Mouse (Mus musculus): ENCODE data around the gene Ttll2. TPM values are rescaled to one million over a fixed set of nuclear protein-coding genes. Genes with fewer than 3 reads are reported as not detected.
"Not testable (repeated sequence)": the region's sequence is repeated elsewhere in the genome, so short reads cannot be mapped to it uniquely, and the experiment has no call there.

The Ttll2 gene
- polyA plus RNA-seq, 1 experiment: not detected

GRCm38 (mm10) chr17:7382711-7383110, 30.2 kb upstream of the Ttll2 start:
- not testable (repeated sequence) for H3K27ac ChIP-seq (ENCODE audit: control insufficient read depth, insufficient read depth, low read depth, low read length, poor library complexity); H3K4me1 ChIP-seq (ENCODE audit: control insufficient read depth, insufficient read depth, low read length); H3K4me3 ChIP-seq (replicated peaks; ENCODE audit: control insufficient read depth, low read depth, low read length)
- 77% methylated on average over 1 of the region's 3 CpGs for WGBS

GRCm38 (mm10) chr17:7377907-7378306, 25.4 kb upstream of the Ttll2 start:
- H3K4me3 ChIP-seq (replicated peaks; ENCODE audit: control insufficient read depth, low read depth, low read length); H3K27ac ChIP-seq (ENCODE audit: control insufficient read depth, insufficient read depth, low read depth, low read length, poor library complexity); H3K4me1 ChIP-seq (ENCODE audit: control insufficient read depth, insufficient read depth, low read length): not testable (repeated sequence)
- WGBS: 31% methylated on average over 2 of the region's 3 CpGs

- H3K27ac ChIP-seq (ENCODE audit: control insufficient read depth, insufficient read depth, low read depth, low read length, poor library complexity); H3K4me1 ChIP-seq (ENCODE audit: control insufficient read depth, insufficient read depth, low read length); H3K4me3 ChIP-seq (replicated peaks; ENCODE audit: control insufficient read depth, low read depth, low read length): not testable (repeated sequence)
- 89% methylated on average over 1 of the region's 3 CpGs for WGBS
These were observed 24.6 kb upstream of the Ttll2 start for GRCm38 (mm10) chr17:7376951-7377700.

- not testable (repeated sequence) for H3K4me1 ChIP-seq (ENCODE audit: control insufficient read depth, insufficient read depth, low read length); H3K27ac ChIP-seq (ENCODE audit: control insufficient read depth, insufficient read depth, low read depth, low read length, poor library complexity); H3K4me3 ChIP-seq (replicated peaks; ENCODE audit: control insufficient read depth, low read depth, low read length)
- WGBS: 77% methylated on average over 3 of the region's 5 CpGs
These were observed 19.4 kb upstream of the Ttll2 start, which contains the start of gene Gm49630 for GRCm38 (mm10) chr17:7371879-7372278. Gm49630 (minus strand) TSS chr17:7371979.

GRCm38 (mm10) chr17:7369401-7369800, 16.9 kb upstream of the Ttll2 start:
- H3K4me1 ChIP-seq (ENCODE audit: control insufficient read depth, insufficient read depth, low read length); H3K27ac ChIP-seq (ENCODE audit: control insufficient read depth, insufficient read depth, low read depth, low read length, poor library complexity); H3K4me3 ChIP-seq (replicated peaks; ENCODE audit: control insufficient read depth, low read depth, low read length): not testable (repeated sequence)
- WGBS: 61% methylated on average over 6 of the region's 6 CpGs

GRCm38 (mm10) chr17:7366676-7367374, 14.3 kb upstream of the Ttll2 start:
- 63% methylated on average over 5 of the region's 7 CpGs for WGBS
- not testable (repeated sequence) for H3K4me3 ChIP-seq (replicated peaks; ENCODE audit: control insufficient read depth, low read depth, low read length); H3K27ac ChIP-seq (ENCODE audit: control insufficient read depth, insufficient read depth, low read depth, low read length, poor library complexity); H3K4me1 ChIP-seq (ENCODE audit: control insufficient read depth, insufficient read depth, low read length)

- H3K27ac ChIP-seq (ENCODE audit: control insufficient read depth, insufficient read depth, low read depth, low read length, poor library complexity); H3K4me3 ChIP-seq (replicated peaks; ENCODE audit: control insufficient read depth, low read depth, low read length); H3K4me1 ChIP-seq (ENCODE audit: control insufficient read depth, insufficient read depth, low read length): not testable (repeated sequence)
- WGBS: 80% methylated on average over 1 of the region's 1 CpGs
These were observed 13.8 kb upstream of the Ttll2 start for GRCm38 (mm10) chr17:7366265-7366664.

- WGBS: no CpG with 5 or more reads among the region's 3 CpGs
- H3K4me3 ChIP-seq (replicated peaks; ENCODE audit: control insufficient read depth, low read depth, low read length); H3K4me1 ChIP-seq (ENCODE audit: control insufficient read depth, insufficient read depth, low read length); H3K27ac ChIP-seq (ENCODE audit: control insufficient read depth, insufficient read depth, low read depth, low read length, poor library complexity): not testable (repeated sequence)
These were observed 13.1 kb upstream of the Ttll2 start for GRCm38 (mm10) chr17:7365615-7366014.

GRCm38 (mm10) chr17:7360749-7361465, 8.4 kb upstream of the Ttll2 start:
- not testable (repeated sequence) for H3K4me1 ChIP-seq (ENCODE audit: control insufficient read depth, insufficient read depth, low read length); H3K27ac ChIP-seq (ENCODE audit: control insufficient read depth, insufficient read depth, low read depth, low read length, poor library complexity); H3K4me3 ChIP-seq (replicated peaks; ENCODE audit: control insufficient read depth, low read depth, low read length)
- 80% methylated on average over 9 of the region's 9 CpGs for whole genome bisulfite sequencing

GRCm38 (mm10) chr17:7359806-7360205, 7.3 kb upstream of the Ttll2 start:
- H3K4me3 ChIP-seq (replicated peaks; ENCODE audit: control insufficient read depth, low read depth, low read length); H3K4me1 ChIP-seq (ENCODE audit: control insufficient read depth, insufficient read depth, low read length); H3K27ac ChIP-seq (ENCODE audit: control insufficient read depth, insufficient read depth, low read depth, low read length, poor library complexity): not testable (repeated sequence)
- 77% methylated on average over 4 of the region's 4 CpGs for WGBS

- 63% methylated on average over 2 of the region's 3 CpGs for WGBS
- H3K27ac ChIP-seq (ENCODE audit: control insufficient read depth, insufficient read depth, low read depth, low read length, poor library complexity); H3K4me1 ChIP-seq (ENCODE audit: control insufficient read depth, insufficient read depth, low read length): not testable (repeated sequence)
These were observed 3.7 kb downstream of the Ttll2 start for GRCm38 (mm10) chr17:7348765-7349164.

GRCm38 (mm10) chr17:7337381-7337780, 15.1 kb downstream of the Ttll2 start:
- not testable (repeated sequence) for H3K27ac ChIP-seq (ENCODE audit: control insufficient read depth, insufficient read depth, low read depth, low read length, poor library complexity); H3K4me1 ChIP-seq (ENCODE audit: control insufficient read depth, insufficient read depth, low read length); H3K4me3 ChIP-seq (replicated peaks; ENCODE audit: control insufficient read depth, low read depth, low read length)
- WGBS: 31% methylated on average over 9 of the region's 9 CpGs

More at GRCm38 (mm10) chr17:7348765-7349164, 3.7 kb downstream of the Ttll2 start:
- not testable (repeated sequence) for H3K4me3 ChIP-seq (replicated peaks; ENCODE audit: control insufficient read depth, low read depth, low read length)

- H3K4me1 ChIP-seq (ENCODE audit: control insufficient read depth, insufficient read depth, low read length); H3K4me3 ChIP-seq (replicated peaks; ENCODE audit: control insufficient read depth, low read depth, low read length); H3K27ac ChIP-seq (ENCODE audit: control insufficient read depth, insufficient read depth, low read depth, low read length, poor library complexity): not testable (repeated sequence)
- WGBS: 38% methylated on average over 3 of the region's 5 CpGs
These were observed 19.8 kb downstream of the Ttll2 start for GRCm38 (mm10) chr17:7332745-7333144.

All from bone marrow, adult 2 months (tissue).